Mouse (Mus musculus) kidney, postnatal 10 days (tissue): ENCODE results near the gene Tmem87b.

Experiments
- DNase-seq: peaks from one replicate; pipeline ENCODE4 v3.0.0; 2021; ENCODE audit warnings: mixed read lengths

The Tmem87b gene

DNA sequence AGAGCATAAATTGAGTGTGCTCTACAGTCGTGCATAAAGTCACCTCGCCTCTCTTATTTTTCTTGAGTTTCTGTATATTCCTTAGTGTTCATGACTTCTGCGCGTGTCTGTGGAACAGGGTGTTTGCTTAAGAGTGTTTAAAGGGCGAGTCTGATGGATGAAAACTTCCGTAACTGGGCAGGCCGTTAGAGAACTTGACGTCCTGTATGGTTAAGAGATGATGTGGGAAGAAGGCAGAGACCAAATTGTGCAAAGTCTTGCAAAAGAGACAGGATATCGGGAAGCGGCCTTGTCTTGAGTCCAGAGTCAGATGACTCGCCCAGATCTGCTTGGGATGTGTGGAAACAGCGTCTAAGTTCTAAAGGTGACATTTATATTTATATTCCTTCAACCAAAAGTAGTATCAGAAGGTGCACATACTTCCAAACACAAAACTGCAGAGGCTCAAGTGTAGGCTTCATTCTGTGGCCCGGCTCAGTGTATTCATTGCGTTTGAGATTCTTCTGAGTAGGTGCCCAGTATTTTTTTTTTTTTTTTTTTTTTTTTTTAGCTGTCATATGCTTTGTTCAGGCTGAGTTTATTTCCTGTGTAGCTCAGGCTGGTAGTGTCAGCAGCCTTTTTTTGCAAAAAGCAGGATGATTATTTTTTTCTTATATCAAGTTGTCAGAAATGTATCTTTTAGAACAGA lies 1.2 kb downstream of the Tmem87b start:
- DNase-seq = peak; percentile 18

DNA sequence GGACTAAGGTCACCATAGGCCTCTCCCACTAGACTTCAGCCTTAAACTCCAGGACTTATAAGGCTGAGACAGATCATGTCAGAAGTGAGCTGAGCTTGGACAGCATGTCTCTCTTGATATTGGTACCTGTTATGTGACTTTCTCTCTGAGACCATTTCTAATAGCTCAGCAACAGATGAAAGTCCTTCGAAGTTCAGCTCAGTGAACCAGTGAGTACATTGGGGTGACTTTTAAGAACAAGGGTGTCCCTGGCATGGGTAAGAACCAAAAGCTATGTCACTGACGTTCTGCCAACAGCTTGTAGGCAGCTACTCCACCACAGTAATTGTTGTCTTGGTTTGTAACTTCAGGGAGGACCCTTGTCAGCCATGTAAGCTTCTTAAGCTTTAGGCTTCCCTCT lies 2.7 kb downstream of the Tmem87b start:
- no peak for DNase-seq

DNA sequence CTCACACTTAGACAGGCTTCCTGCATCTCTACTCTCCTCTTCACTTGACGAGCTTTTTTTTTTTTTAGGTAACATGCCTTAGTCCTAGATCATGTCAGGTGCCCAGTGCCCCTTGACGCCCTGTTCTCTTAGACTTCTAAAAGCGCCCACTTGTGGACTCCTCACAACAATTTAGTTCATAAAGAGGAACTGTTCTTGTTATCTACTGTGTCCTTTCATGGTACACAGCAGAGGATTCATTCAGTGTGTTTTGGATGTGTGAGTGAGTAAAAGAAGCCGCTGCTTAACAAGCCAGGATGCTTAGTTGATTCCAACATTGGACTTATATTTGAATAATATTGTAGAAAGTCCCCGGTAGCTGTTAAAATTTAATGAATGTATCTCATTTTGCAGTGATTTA lies 6.0 kb downstream of the Tmem87b start:
- DNase-seq = no peak

DNA sequence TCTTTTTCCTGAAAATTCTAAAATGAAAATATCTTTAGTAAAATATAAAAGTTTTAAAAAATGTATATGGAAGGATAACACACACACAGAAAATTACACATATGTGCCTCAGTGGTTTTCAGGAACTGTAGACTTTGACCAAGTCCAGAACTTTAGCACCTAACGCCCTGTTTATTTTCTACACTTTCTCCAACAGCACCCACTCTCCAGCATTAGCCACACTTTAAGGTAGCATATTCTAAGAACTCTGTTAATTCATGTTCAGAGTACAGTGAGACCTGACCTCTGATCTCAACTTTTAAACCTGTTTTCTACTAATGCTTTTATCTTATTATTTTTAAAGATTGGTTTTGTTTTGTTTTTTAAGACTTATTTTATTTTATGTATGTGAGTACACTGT lies 9.9 kb downstream of the Tmem87b start:
- DNase-seq = no peak

DNA sequence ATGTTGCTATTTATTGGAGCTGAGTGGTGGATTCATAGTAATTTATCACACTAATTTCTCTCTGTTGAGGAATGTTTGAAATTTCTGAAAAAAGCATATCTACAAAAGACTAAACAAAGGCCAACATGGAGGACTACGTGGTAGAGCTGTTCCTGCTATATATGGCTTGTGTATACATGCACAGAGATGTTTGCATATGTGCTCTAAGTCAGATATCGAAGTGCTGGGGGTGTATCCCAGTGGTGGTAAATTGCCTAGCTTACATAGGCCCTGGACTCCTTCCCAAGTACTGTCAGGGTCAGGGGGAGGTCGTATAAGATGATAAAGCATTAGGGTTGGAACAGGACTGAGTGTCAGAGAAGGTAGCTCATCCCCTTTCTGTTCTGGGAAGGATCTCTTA lies 14.7 kb downstream of the Tmem87b start:
- no peak for DNase-seq

DNA sequence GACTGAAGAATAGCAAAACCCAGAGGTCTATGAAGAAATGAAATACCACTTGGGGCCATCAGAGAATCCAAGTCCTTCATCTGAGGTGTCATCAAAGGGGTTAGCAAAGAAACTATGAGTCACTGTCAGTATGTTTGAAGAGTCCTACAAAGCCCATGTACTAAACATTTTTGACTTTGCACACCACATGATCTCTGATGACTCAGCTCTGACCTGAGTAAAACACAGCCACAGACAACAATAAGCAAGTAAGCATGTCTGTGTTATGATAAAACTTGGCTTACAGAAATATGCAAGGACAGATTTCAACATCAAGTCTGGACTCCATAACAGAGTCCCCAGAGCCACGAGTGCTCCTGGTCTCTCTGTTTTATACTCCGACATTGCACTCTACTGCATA lies 15.1 kb downstream of the Tmem87b start:
- DNase-seq = no peak

DNA sequence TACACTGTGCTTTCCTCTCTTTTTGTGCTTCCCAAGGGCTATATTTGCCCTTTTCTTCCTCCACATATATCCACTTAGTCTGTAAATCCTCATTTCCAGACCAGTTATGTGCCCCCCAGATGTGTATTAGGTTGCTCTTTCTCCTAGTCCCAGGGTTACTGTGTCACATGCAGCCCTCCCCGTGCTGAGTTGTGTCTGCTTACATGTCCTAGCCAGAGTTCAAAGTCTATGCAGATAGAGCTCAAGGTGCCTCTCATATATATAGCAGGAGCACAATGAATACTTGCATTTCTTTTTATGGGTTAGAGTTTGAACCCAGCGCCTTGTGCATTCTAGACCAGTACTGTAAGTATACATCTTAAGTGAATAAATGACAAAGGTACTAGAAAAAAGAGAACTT lies 15.5 kb downstream of the Tmem87b start:
- DNase-seq = no peak

DNA sequence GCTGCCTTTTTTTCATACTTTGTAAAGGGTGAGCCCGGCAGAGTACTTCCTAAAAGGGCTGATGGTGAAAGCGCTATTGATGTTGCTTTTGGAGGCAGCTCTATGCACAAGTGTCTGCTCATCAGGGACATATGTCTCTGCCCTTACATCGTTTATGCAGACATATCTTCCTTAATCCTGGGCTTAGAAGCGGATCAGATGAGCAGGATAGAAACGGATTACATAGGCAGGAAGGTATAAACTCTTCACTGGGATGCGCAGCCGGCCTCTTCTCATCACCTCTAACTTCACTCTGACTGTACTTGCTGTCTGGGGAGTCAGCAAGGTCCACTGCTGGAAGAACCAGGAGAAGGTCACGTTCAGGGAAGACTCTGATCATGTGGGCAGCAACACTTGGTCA lies 19.6 kb downstream of the Tmem87b start:
- no peak for DNase-seq

DNA sequence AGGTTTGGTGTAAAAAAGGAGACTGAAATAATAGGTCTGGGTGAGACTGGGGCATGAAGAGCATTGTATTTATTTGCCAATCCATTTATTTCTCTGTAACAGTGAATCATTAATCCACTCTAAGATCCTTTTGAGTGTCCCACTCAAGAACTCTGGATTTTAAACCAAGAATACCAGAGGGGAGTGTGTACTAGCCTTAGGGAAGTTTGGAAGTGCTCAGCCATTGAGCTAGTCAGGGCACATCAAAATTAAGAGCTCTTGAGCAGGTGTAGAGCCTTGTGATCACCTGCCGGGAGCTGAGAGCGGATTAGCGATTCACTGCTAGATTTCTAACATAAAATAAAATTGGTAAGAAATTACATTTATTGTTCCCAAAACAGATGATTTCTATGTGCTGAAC lies 20.7 kb downstream of the Tmem87b start:
- no peak for DNase-seq

DNA sequence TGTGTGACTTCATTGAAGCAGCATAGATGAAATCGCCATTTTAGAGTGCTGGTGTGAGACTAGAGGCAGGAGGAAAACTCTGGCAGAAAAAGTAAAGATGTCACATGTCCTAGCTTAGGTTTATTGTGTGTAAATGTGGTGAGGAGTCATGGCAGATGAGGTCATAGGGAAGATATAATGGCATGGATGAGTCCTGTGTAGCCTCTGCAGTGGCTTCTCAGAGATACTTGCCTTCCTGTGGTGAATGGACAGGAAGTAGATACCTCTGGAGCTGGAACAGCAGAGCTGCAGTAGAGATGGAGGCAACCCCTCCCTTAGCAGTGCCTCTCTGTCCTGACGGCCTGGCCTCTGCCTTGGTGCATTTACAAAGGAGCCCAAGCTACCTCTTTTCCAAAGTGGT lies 21.6 kb downstream of the Tmem87b start:
- no peak for DNase-seq

DNA sequence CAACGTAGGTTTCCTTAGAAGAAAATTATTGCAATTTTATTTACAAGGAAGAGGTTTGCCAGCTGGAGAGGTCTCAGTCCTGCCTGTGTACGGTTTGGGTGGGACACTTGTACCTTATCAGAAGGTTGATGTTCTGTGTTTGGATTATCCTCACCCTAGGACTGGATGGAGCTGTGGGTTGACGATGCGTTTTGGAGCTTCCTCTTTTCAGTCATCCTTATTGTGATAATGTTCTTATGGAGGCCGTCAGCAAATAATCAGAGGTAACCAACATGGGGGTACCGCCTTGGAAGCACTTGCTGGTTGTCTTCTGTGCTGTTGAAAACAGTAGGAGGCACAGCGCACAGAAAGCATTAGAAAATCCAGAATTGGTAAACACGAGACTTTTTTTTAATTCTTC lies 24.5 kb downstream of the Tmem87b start:
- no peak for DNase-seq

DNA sequence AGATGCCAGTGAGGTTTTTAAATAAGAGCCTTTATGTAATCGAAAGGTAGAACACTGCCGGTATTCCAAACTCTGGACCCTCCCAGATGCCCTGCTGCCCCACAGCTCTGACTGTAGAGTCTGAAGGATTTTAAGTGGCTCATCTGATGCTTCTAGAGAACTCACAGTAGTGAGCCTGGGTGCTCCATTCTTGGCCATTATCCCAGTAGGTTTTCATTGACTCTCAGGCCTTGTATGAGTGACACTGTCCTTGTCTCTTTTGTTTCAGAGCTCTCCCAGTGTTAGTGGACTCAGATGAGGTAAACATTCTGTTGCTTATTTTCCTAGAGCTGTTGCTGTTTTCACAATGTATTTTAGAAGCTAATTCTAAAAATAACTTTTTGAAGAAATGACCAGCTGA lies 32.1 kb downstream of the Tmem87b start:
- DNase-seq = no peak

DNA sequence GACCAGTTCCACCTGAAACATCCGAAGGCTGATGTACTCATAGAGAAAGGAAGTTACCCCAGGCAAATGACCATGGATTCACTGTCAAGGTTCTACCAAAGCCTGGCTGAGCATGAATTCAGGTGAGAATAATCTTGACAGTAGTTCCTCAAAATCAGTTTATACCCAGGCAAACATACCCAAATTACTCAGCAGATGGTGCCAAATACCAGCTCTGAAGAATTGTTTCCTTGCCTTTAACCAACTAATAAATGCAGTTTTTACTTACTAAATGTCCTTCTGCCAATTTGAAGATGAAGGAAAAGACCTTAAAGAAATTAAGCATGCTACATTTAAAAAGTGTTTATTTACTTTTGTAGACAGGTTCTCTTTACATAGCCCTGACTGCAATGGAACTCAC lies 38.8 kb downstream of the Tmem87b start:
- no peak for DNase-seq

DNA sequence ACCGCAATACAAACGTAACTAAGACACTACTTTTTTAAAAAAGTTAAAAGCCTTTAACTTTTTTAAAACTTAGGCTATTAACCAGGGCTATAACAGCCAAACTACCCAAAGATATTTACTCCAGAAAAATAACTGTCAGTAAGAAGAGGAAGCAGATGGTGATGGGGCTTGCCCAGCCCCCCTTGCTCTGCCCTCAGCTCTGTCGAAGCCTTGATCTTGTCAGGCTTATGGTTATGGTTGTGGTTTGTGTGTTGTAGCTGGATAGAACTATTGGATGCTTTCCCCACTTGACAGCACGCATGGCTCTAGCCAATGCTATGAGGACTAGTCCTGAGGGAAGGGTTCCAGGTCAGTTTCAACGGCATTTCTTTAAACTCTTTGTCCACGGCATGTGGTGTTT lies 41.0 kb downstream of the Tmem87b start:
- no peak for DNase-seq

DNA sequence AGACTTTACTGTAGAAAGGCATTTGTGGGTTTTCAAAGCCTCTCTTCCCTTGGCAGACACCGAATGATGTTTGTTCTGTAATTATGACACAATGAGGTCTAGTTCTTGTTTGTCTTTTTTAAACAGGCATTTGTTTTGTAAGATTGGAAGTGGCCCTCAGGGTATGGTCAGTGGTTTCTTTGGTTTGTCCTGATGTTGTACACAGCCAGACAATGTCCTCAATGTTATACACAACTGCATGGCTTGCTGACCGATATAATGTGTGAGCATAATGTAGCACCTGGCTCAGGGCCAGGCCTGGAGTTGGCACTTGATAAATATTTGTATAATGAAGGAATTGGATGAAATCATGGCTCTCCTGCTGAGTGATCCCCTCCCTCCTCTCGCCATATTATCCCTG lies 41.9 kb downstream of the Tmem87b start:
- DNase-seq = no peak

DNA sequence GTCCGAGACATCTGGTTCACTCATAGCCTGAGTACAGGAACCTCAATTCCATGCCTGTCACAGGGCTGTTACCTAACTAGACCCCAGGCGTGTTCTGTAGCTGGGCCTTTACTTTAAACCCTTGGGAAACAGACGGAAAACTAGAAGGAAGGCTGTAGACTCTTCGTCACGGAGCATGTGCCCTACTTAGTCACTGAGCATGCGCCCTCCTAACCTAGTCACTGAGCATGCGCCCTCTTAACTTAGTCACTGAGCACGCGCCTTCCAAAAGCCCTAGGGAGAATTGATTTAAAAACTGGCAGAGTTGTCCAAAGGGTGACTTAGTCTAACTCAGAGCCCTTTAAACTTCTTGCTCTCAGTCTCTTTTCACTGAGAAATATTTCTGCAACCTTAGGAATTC lies 44.7 kb downstream of the Tmem87b start, which contains the start of gene Fbln7:
Gene Fbln7, plus strand, starts transcription at position 346 of the 400 bp plus-strand sequence.
- DNase-seq = no peak

DNA sequence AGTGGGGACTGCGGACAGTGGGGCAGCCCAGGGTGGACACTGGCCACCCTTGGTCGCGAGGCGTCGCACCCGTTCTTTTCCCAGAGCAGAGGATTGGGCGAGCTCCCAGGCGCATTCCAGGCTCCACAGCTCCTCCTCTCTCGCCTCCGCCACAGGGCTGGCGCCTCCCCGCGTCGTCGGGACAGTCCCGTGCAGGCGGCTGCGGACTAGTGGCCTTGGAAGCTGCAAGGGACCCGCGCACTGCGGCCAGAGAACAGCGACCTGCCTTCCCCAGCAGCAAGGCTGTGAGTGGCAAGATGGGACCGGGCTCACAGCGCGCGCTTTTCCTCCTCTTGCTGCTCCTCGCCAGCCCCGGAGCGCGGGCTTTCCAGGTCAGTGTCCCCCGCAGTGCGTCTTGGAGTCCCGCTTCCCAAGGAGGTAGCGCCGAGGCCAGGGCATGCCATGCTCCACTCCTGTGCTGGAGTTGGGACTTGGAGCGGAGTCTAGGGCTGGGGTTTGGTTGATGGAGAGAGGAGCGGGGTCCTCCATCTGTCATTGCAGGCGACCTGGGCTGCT lies 45.9 kb downstream of the Tmem87b start:
- DNase-seq = peak; percentile 85

DNA sequence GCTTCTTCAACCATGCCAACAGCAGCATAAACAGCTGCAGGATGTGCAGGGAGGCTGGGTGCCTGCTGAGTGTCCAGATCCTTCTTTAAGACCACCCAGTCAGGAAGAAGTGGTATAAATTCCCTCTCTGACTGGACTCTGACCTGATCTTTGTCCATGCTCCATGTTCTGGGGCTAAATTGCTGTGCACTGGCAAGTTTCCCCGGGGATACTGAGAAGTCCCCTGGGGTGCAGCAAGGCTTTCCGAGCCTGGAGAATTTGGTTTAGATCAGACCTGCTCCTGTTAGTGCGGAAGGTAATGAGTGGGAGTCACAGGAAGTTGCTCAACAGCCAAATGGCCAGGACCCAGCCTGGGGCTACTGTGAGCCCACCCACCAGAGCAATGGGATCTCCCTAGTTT lies 47.1 kb downstream of the Tmem87b start:
- DNase-seq = no peak

DNA sequence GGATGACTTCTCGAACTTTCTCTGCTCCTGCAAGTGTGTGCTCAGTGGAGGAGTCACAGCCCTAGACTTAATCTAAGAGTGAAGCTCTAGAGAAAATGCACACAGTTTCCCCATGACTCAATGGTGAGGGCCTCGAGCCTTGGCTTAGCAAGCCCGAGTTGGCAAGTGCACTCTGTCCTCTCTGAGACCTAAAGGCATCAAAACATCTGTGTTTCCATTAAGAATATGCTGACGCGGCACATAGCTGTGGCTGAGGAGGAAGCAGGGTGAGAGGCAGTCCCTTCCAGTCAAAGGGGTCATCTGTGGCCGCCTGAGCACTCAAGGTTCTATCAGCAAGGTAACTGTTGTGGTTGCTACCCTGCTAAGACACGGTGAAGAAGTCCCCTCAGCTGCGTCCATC lies 53.7 kb downstream of the Tmem87b start:
- no peak for DNase-seq

DNA sequence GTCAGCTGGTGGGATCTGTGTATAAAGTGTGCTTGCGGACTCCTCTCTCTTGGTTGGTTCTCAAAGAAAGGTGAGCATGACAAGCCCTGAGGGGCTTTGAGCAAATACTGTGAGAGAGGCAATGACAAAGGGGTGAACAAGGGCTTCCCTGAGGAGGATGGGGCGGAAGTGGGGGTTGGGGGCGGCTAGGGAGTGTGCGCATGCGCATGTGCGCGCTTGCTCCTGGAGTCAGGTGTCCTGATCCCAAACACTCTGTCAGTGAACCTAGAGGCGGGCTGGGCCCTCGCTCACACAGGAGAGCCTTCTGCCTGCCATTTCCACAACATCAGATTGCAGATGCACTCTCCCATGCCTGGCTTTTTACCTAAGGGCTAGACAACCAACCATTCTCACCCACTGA lies 54.3 kb downstream of the Tmem87b start:
- no peak for DNase-seq

DNA sequence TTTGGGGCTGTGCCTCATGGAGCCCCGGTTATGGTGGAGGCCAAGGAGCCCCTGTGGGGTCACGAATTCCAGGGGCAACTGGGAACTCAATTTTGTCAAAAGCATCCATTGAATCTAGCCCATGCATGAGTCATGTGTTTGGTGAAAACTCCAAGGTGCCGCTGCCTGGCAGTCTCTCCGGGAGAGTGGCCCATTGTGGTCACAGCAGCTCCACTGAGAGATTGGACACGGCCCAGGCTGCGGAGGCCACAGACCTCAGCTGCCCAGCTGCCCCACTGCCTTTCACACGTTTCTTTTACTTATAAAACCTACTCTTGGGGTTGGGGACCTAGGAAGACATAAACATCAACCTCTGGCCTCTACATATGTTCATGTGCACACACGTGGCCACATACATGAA lies 57.6 kb downstream of the Tmem87b start:
- DNase-seq = no peak

DNA sequence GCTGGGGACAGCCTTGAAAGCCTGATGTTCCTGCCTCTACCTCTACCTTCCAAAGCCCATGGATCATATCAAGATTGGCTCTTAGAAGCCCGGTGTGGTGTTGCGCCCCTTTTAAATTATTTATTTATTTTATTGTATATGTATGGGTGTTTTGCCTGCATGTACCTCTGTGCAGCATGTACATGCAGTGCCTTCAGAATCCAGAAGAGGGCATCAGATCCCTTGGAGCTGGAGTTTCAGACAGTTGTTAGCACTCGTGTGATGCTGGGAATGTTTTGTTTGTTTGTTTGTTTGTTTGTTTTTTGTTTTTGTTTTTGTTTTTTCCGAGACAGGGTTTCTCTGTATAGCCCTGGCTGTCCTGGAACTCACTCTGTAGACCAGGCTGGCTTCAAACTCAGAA lies 63.3 kb downstream of the Tmem87b start:
- no peak for DNase-seq

DNA sequence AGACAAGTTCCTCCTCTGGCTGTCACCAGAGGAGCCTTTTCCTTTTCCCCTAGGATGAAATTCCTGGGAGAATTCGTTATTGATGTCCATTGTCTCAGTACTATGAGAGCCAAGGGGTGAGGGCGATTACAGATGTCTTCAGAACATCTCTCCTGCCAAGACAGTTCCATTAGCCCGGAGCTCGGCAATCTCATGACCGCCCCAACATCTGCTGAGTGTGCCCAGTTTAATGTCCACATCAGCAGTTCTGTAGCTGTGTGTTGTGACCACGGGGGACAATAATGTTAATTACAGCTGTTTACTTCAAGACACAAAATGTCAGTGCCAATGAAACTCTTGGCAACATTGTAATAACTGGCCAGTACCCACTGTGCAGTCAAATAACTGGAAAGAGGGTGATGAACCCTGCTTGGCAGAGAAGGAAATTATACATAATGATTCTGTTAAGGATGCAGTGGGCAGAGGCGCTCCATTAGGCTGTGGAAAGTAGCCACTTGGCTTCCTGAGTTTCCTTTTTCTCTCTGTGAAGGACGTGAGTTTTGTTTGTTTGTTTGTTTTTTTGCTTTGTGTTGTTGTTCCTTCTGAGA lies 67.4 kb downstream of the Tmem87b start:
- no peak for DNase-seq

DNA sequence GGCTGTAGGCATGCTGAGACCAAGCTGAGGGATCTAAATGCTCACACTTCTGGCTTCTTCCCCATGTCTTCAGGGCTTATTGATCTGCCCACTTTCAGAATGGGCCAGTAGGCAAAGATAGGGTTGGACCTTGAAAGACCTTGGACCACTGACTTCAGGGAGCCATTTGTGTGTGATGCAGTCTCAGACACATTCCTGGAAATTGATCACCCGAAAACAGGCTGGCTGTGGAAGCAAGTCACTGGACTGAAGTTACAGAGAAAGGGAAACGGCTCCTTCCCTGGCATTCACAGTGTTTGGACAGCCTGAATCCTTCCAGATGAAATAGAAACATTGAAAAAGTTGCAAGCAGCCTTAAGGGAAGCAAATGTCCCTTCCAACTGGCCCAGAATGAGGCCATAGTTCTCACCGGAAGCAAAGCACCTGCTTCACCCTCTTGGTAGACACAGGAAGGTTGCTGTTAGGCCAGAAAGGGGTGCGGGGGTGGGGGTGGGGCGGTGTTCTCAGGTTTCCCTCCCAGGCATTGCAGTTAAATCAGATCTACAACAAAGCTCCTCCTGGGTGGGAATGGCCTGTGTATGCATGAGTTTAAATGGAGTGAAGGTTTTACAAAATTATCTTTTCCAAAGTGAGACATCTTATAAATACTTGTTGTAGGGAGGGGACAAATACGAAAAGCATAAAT lies 70.1 kb downstream of the Tmem87b start:
- DNase-seq = peak; percentile 29
